Mouse (Mus musculus) urinary bladder, postnatal 0 days (tissue): Measurements from ENCODE around the gene Elmo1. TPM values are rescaled to one million over a fixed set of nuclear protein-coding genes. Genes with fewer than 3 reads are reported as not detected.

Experiments
- polyA plus RNA-seq: library from polyadenylated mRNA; unstranded; fragments of >200 nt; fragmentation: Nextera tagmentation; extraction: Ambion mirVana; gene quantifications from 2 replicates; pipeline ENCODE4 v1.2.1, GENCODE M21; 2015

Gene Elmo1
- polyA plus RNA-seq: 5.2 and 6.1 TPM in 2 replicates

GRCm38 (mm10) chr13:20090133-20090710, at the start of gene Elmo1:
TSS of gene Elmo1 (plus strand) at chr13:20090596.

